Mouse (Mus musculus) heart, embryonic 13.5 days (tissue): Measurements from ENCODE around the gene Fads6. TPM values are rescaled to one million over a fixed set of nuclear protein-coding genes. Genes with fewer than 3 reads are reported as not detected.

Experiments
- ATAC-seq: fragments of 200-750 bp; cut with Nextera tagmentation; 2 replicates; pipeline ENCODE4 v1.8.0; 2017; ENCODE audit warnings: moderate TSS enrichment; ENCODE audit not compliant: insufficient number of reproducible peaks, low FRiP score, low TSS enrichment; ENCODE audit errors: extremely low read depth
- H3K27ac ChIP-seq: fragments of 300-500 bp; sonication (generic); replicated peaks from 2 replicates; pipeline ENCODE4 v1.5.1; 2015; ENCODE audit warnings: moderate library complexity, mild to moderate bottlenecking, inconsistent platforms
- H3K27me3 ChIP-seq: fragments of 300-500 bp; sonication (generic); replicated peaks from 2 replicates; pipeline ENCODE4 v1.6.1; 2015; ENCODE audit warnings: mild to moderate bottlenecking, inconsistent platforms
- H3K36me3 ChIP-seq: fragments of 300-500 bp; sonication (generic); 2 replicates; pipeline ENCODE4 v1.6.1; 2015; ENCODE audit warnings: mild to moderate bottlenecking, inconsistent platforms
- H3K4me1 ChIP-seq: fragments of 300-500 bp; sonication (generic); 2 replicates; pipeline ENCODE4 v1.6.1; 2015; ENCODE audit warnings: inconsistent platforms
- H3K4me2 ChIP-seq: fragments of 300-500 bp; sonication (generic); 2 replicates; pipeline ENCODE4 v1.6.1; 2015; ENCODE audit warnings: inconsistent platforms, mild to moderate bottlenecking, moderate library complexity
- H3K4me3 ChIP-seq: fragments of 300-500 bp; sonication (generic); 2 replicates; pipeline ENCODE4 v1.5.1; 2015; ENCODE audit warnings: moderate library complexity, mild to moderate bottlenecking, inconsistent platforms
- H3K9ac ChIP-seq: fragments of 300-500 bp; sonication (generic); 2 replicates; pipeline ENCODE4 v1.6.1; 2015; ENCODE audit warnings: inconsistent platforms, mild to moderate bottlenecking, moderate library complexity
- H3K9me3 ChIP-seq: fragments of 300-500 bp; sonication (generic); 2 replicates; pipeline ENCODE4 v1.6.1; 2016; ENCODE audit warnings: inconsistent platforms
- WGBS: fragments of 180-500 bp; shearing (Covaris S2); methylation state at CpG from one replicate; pipeline ENCODE4 v1.1.7; 2015; ENCODE audit warnings: mixed read lengths; 5-methylcytosine and 5-hydroxymethylcytosine counted together
- polyA plus RNA-seq: library from polyadenylated mRNA; unstranded; fragments of >200 nt; fragmentation: Nextera tagmentation; extraction: Ambion mirVana; gene quantifications from 2 replicates; pipeline ENCODE4 v1.2.1, GENCODE M21; 2015

Gene Fads6
- polyA plus RNA-seq, 1 experiment from 2014 or later, result 0.74 TPM

- ATAC-seq, result no peak
- Histone ChIP-seq H3K4me2 (no peak overlapping the region), H3K27me3 (peaks cover 19% of the 10 kb centered on the region; the same call in 1 of the 2 replicates), H3K9me3 (no peaks in the 10 kb centered on the region), H3K36me3 (0 out of 2 replicates have a peak, but pooled peaks cover 6% of the 10 kb centered on the region), H3K27ac (no peak overlapping the region), H3K4me1 (peaks cover 20% of the 10 kb centered on the region), H3K9ac (no peak overlapping the region), H3K4me3 (no peak overlapping the region)
- WGBS, result 92% methylated on average over 6 of the region's 6 CpGs
Measured at GRCm38 (mm10) chr11:115274771-115275170, 22.7 kb downstream of the Fads6 start.

GRCm38 (mm10) chr11:115274178-115274577 is 23.3 kb downstream of the Fads6 start:
- peaks cover 20% of the 10 kb centered on the region for H3K4me1 ChIP-seq
- H3K9ac ChIP-seq, result no peak overlapping the region
- no peak for ATAC-seq
- peaks cover 12% of the 10 kb centered on the region for H3K36me3 ChIP-seq
- H3K27ac ChIP-seq, result no peak overlapping the region
- peaks cover 25% of the 10 kb centered on the region for H3K27me3 ChIP-seq
- H3K9me3 ChIP-seq, result no peaks in the 10 kb centered on the region
- WGBS, result 75% methylated on average over 7 of the region's 7 CpGs
- H3K4me3 ChIP-seq, result no peak overlapping the region
- no peak overlapping the region for H3K4me2 ChIP-seq

DNA sequence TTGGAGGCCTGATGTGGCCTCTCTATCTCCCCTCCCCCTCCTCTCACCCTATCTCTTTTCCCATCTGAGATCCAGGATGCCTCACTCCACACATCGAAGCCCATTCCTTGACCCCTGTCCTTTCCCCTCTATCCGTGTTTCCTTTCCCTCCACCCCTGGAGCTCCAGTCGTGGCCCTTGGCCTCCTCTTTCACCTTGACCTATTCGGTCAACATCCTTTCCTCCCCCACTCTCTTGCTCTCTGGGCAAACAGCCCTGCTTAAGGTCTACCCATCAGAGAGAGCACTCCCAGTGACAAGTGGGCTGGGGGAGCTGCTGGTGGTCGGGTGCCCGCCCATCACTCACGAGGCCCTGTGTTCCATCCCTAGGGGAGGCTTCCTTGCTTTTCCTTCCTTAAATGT is 23.7 kb downstream of the Fads6 start:
- Histone ChIP-seq H3K4me1 (peaks cover 20% of the 10 kb centered on the region), H3K27me3 (peaks cover 29% of the 10 kb centered on the region), H3K4me2 (no peak overlapping the region), H3K27ac (no peak overlapping the region), H3K9ac (no peak overlapping the region), H3K36me3 (peaks cover 17% of the 10 kb centered on the region), H3K9me3 (no peaks in the 10 kb centered on the region), H3K4me3 (no peak overlapping the region)
- WGBS, result 56% methylated on average over 7 of the region's 7 CpGs
- no peak for ATAC-seq

DNA sequence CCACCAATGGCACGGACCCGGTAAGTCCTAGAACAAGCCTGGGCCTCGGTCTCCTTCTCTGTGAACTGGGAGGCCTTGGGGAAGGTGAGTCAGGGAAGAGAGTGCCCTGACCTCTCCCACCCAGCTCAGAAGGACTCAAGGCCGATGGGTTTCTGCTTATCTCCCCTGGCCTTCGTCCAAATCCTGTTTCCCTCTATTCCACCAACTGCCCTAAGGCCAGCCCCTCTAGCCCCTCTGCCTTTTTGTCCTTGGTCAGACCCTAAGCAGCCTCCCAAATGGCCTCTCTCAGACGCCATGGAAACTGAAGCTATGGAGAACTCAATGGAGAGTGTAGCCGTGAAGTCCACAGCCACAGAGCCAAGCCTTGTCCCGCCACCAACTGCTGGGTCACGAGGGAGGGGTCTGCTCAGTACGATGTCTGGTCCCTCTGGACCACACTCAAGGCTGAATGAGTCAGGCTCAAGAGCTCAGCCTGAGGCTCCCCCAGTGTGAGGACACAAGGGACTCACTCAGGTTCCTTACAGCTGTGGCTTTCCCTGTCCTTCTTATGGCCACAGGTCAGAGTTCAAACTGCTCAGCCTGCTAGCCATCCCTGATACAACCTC is 24.5 kb downstream of the Fads6 start:
- WGBS, result 61% methylated on average over 10 of the region's 10 CpGs
- Histone ChIP-seq H3K27me3 (peaks cover 37% of the 10 kb centered on the region), H3K4me1 (peaks cover 18% of the 10 kb centered on the region), H3K9me3 (no peaks in the 10 kb centered on the region), H3K4me2 (no peak overlapping the region), H3K36me3 (peaks cover 24% of the 10 kb centered on the region), H3K4me3 (no peak overlapping the region), H3K9ac (no peak overlapping the region), H3K27ac (no peak overlapping the region)
- ATAC-seq, result no peak

DNA sequence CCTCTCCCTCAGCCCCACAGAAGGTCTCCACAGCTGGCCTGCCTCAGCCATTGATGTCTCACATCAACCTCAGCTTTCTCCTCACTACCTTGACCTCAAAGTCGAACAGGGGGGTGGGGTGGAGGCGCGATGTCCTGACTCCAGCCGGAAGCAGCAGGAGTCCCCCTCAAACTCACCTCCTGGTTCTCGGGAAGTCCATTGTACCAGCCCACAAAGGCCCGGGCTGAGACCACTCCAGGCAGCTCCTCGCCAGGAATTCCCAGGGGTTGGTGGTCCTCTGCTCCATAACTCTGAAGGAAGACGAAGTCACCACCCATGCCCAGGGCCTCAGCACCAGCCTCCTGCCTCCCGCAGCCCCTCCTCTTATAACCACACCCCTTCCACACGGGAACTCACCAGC is 26.0 kb downstream of the Fads6 start:
- WGBS, result 69% methylated on average over 10 of the region's 10 CpGs

DNA sequence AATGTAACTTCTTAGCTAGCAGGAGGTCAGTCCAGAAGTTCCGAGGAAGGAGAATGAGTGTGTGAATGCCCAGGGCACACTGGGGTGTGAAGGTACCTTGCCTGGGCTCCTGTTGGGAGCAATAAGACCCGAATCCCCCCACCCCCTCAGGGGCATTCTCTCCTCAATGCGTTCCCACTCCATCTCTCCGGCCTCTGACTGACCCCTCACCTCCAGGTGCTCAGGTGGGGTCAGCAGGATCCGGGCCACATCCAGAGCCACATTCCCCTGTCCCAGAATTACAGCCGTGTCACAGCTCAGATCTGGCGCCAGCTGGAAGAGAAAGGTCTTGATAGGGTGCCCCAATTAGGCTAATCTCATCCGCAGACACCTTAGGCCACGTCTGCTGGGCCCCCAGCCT is 26.4 kb downstream of the Fads6 start:
- Histone ChIP-seq H3K27ac (no peak overlapping the region), H3K4me1 (peaks cover 24% of the 10 kb centered on the region), H3K4me3 (no peak overlapping the region), H3K9me3 (no peaks in the 10 kb centered on the region), H3K9ac (no peak overlapping the region), H3K4me2 (no peak overlapping the region), H3K36me3 (peaks cover 26% of the 10 kb centered on the region), H3K27me3 (peaks cover 56% of the 10 kb centered on the region)
- WGBS, result 65% methylated on average over 9 of the region's 9 CpGs
- ATAC-seq, result no peak

More for the DNA sequence above, 26.0 kb downstream of the Fads6 start:
- Histone ChIP-seq H3K4me1 (peaks cover 24% of the 10 kb centered on the region), H3K9me3 (no peaks in the 10 kb centered on the region), H3K27me3 (peaks cover 52% of the 10 kb centered on the region), H3K27ac (no peak overlapping the region), H3K4me2 (no peak overlapping the region), H3K9ac (no peak overlapping the region), H3K4me3 (no peak overlapping the region), H3K36me3 (peaks cover 26% of the 10 kb centered on the region)
- no peak for ATAC-seq

GRCm38 (mm10) chr11:115270148-115270861 is 27.2 kb downstream of the Fads6 start:
- ATAC-seq, result no peak
- H3K36me3 ChIP-seq, result peaks cover 26% of the 10 kb centered on the region
- H3K4me2 ChIP-seq, result 0 out of 2 replicates have a peak overlapping the region, but pooled peaks have one; percentile 13
- 26% methylated on average over 19 of the region's 19 CpGs for WGBS
- H3K9ac ChIP-seq, result peak overlapping the region; percentile 12; the same call in 1 of the 2 replicates
- H3K27me3 ChIP-seq, result peaks cover 64% of the 10 kb centered on the region
- H3K27ac ChIP-seq, result no peak overlapping the region
- no peaks in the 10 kb centered on the region for H3K9me3 ChIP-seq
- peaks cover 24% of the 10 kb centered on the region for H3K4me1 ChIP-seq
- H3K4me3 ChIP-seq, result no peak overlapping the region

- 86% methylated on average over 27 of the region's 27 CpGs for WGBS
- peaks cover 72% of the 10 kb centered on the region for H3K27me3 ChIP-seq
- no peak for ATAC-seq
- no peak overlapping the region for H3K27ac ChIP-seq
- H3K4me3 ChIP-seq, result no peak overlapping the region
- no peak overlapping the region for H3K4me2 ChIP-seq
- peaks cover 28% of the 10 kb centered on the region for H3K4me1 ChIP-seq
- H3K36me3 ChIP-seq, result peaks cover 26% of the 10 kb centered on the region
- no peaks in the 10 kb centered on the region for H3K9me3 ChIP-seq
- H3K9ac ChIP-seq, result no peak overlapping the region
Measured at GRCm38 (mm10) chr11:115269330-115270066, 28.0 kb downstream of the Fads6 start.

GRCm38 (mm10) chr11:115267958-115268357 is 29.5 kb downstream of the Fads6 start:
- no peak overlapping the region for H3K27ac ChIP-seq
- no peak overlapping the region for H3K9ac ChIP-seq
- H3K9me3 ChIP-seq, result no peaks in the 10 kb centered on the region
- no peak overlapping the region for H3K4me3 ChIP-seq
- peaks cover 26% of the 10 kb centered on the region for H3K36me3 ChIP-seq
- no peak overlapping the region for H3K4me2 ChIP-seq
- peaks cover 87% of the 10 kb centered on the region for H3K27me3 ChIP-seq
- no peak for ATAC-seq
- WGBS, result 70% methylated on average over 11 of the region's 11 CpGs
- peaks cover 28% of the 10 kb centered on the region for H3K4me1 ChIP-seq

GRCm38 (mm10) chr11:115267061-115267883 is 30.2 kb downstream of the Fads6 start, which contains the start of gene Grin2c:
Grin2c (minus strand) TSS chr11:115267243.
- Histone ChIP-seq H3K9ac (peak within 1 kb of the TSS; percentile 73), H3K9me3 (no peaks in the 10 kb centered on the region), H3K4me3 (peak within 1 kb of the TSS; percentile 52), H3K4me2 (peak within 1 kb of the TSS; percentile 78), H3K36me3 (peaks cover 26% of the 10 kb centered on the region), H3K4me1 (peaks cover 28% of the 10 kb centered on the region), H3K27me3 (peaks cover 90% of the 10 kb centered on the region), H3K27ac (no peak within 1 kb of the TSS)
- no peak for ATAC-seq
- WGBS, result 6% methylated on average over 42 of the region's 50 CpGs

- Histone ChIP-seq H3K4me2 (peak overlapping the region; percentile 78), H3K9me3 (no peaks in the 10 kb centered on the region), H3K9ac (peak overlapping the region; percentile 73), H3K27ac (no peak overlapping the region), H3K27me3 (peaks cover 90% of the 10 kb centered on the region), H3K36me3 (peaks cover 26% of the 10 kb centered on the region), H3K4me3 (peak overlapping the region; percentile 52), H3K4me1 (peaks cover 28% of the 10 kb centered on the region)
- no peak for ATAC-seq
- WGBS, result 1% methylated on average over 21 of the region's 22 CpGs
Measured at GRCm38 (mm10) chr11:115266400-115266778, 31.1 kb downstream of the Fads6 start.
